Mouse (Mus musculus) heart, adult 2 months (tissue): Measurements from ENCODE around the gene Acp7.

Experiments
- CTCF ChIP-seq: fragments of 200-600 bp; IDR thresholded peaks from 2 replicates; pipeline ENCODE4 v1.8.1; 2022; ENCODE audit warnings: antibody characterized with exemption, mild to moderate bottlenecking, moderate library complexity
- EP300 ChIP-seq: fragments of 200-500 bp; IDR thresholded peaks from 2 replicates; pipeline ENCODE4 v1.6.1; 2011; ENCODE audit warnings: low read depth, low read length, control low read depth; ENCODE audit not compliant: insufficient read depth

DNA sequence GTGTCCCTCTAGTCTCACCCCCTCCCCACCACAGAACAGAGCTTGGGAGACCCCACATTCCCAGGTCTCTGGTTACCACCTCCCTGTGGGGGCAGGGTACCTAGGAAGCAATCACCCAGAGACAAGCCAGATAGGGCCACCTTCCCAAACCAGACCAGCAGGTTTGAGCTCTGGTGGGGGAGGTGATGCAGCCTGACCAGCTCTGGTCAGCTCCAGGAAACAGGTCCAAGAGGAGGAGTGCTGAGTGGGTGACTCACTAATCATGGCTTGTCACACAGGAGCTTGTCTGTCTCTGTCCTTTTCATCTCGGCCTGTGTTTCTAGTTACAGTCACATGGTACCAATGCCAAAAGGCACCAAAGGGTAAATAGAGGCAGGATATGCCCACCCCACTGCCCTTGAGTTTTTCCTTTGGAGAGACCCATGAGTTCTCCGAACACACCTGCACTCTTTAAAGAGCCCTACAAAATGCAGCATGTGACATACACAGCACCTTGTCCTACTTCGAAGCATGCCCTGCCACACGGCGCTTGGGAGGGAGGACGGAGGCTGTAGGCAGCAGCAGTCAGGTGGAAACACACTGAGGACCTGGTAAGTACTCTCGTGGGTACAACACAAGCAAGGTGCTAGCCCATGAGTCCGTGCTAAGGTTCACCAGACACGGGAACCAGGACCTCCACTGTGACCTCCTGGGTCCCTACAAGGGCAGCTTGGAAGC, 53.1 kb downstream of the Acp7 start:
- TF ChIP-seq CTCF (no peak), EP300 (no peak)
